Mouse (Mus musculus) neural tube, embryonic 15.5 days (tissue): ENCODE data around the gene Gal3st2. TPM values are rescaled to one million over a fixed set of nuclear protein-coding genes. Genes with fewer than 3 reads are reported as not detected.
"Not testable (repeated sequence)": the region's sequence is repeated elsewhere in the genome, so short reads cannot be mapped to it uniquely, and the experiment has no call there.

Experiments
- ATAC-seq: fragments of 200-750 bp; cut with Nextera tagmentation; 2 replicates; pipeline ENCODE4 v1.8.0; 2017; ENCODE audit warnings: mild to moderate bottlenecking, moderate TSS enrichment, moderate library complexity; ENCODE audit not compliant: low FRiP score
- H3K27ac ChIP-seq: fragments of 300-500 bp; sonication (generic); replicated peaks from 2 replicates; pipeline ENCODE4 v1.5.1; 2015; ENCODE audit warnings: mild to moderate bottlenecking, inconsistent platforms
- H3K27me3 ChIP-seq: fragments of 300-500 bp; sonication (generic); replicated peaks from 2 replicates; pipeline ENCODE4 v1.6.1; 2015; ENCODE audit warnings: inconsistent platforms
- H3K36me3 ChIP-seq: fragments of 300-500 bp; sonication (generic); 2 replicates; pipeline ENCODE4 v1.6.1; 2015; ENCODE audit warnings: inconsistent platforms
- H3K4me1 ChIP-seq: fragments of 300-500 bp; sonication (generic); 2 replicates; pipeline ENCODE4 v1.6.1; 2015; ENCODE audit warnings: inconsistent platforms
- H3K4me2 ChIP-seq: fragments of 300-500 bp; sonication (generic); 2 replicates; pipeline ENCODE4 v1.6.1; 2015; ENCODE audit warnings: inconsistent platforms, mild to moderate bottlenecking, moderate library complexity
- H3K4me3 ChIP-seq: fragments of 300-500 bp; sonication (generic); replicated peaks from 2 replicates; pipeline ENCODE4 v1.5.1; 2015; ENCODE audit warnings: mild to moderate bottlenecking, inconsistent platforms
- H3K9ac ChIP-seq: fragments of 300-500 bp; sonication (generic); replicated peaks from 2 replicates; pipeline ENCODE4 v1.6.1; 2015; ENCODE audit warnings: mild to moderate bottlenecking, inconsistent platforms
- H3K9me3 ChIP-seq: fragments of 300-500 bp; sonication (generic); replicated peaks from 2 replicates; pipeline ENCODE4 v1.6.1; 2016; ENCODE audit warnings: inconsistent platforms
- WGBS: fragments of 180-500 bp; shearing (Covaris S2); methylation state at CpG from one replicate; pipeline ENCODE4 v1.1.7; 2015; ENCODE audit warnings: mixed read lengths; 5-methylcytosine and 5-hydroxymethylcytosine counted together
- polyA plus RNA-seq: library from polyadenylated mRNA; unstranded; fragments of >200 nt; fragmentation: Nextera tagmentation; extraction: Ambion mirVana; gene quantifications from 2 replicates; pipeline ENCODE4 v1.2.1, GENCODE M21; 2015

Gal3st2 gene
- polyA plus RNA-seq, 1 experiment from 2014 or later, result not detected

GRCm38 (mm10) chr1:93881778-93882177 lies 20.7 kb downstream of the Gal3st2 start:
- not testable (repeated sequence) for ATAC-seq, H3K27ac ChIP-seq, H3K4me2 ChIP-seq, H3K9ac ChIP-seq, H3K36me3 ChIP-seq, H3K4me1 ChIP-seq, H3K4me3 ChIP-seq, H3K9me3 ChIP-seq, H3K27me3 ChIP-seq
- no CpG with 5 or more reads among the region's 11 CpGs for WGBS

- H3K4me3 ChIP-seq, H3K27ac ChIP-seq, H3K9ac ChIP-seq, H3K36me3 ChIP-seq, H3K4me2 ChIP-seq, H3K9me3 ChIP-seq, ATAC-seq, H3K27me3 ChIP-seq, H3K4me1 ChIP-seq: not testable (repeated sequence)
- 69% methylated on average over 1 of the region's 1 CpGs for WGBS
Measured at GRCm38 (mm10) chr1:93890936-93891335, 29.8 kb downstream of the Gal3st2 start.

- H3K9ac ChIP-seq, H3K4me2 ChIP-seq, H3K4me1 ChIP-seq, H3K27ac ChIP-seq, ATAC-seq, H3K36me3 ChIP-seq, H3K9me3 ChIP-seq, H3K4me3 ChIP-seq, H3K27me3 ChIP-seq: not testable (repeated sequence)
- no CpG with 5 or more reads among the region's 1 CpGs for WGBS
Measured at GRCm38 (mm10) chr1:93897395-93897794, 36.3 kb downstream of the Gal3st2 start.

- not testable (repeated sequence) for H3K9me3 ChIP-seq, H3K4me3 ChIP-seq, H3K4me2 ChIP-seq, ATAC-seq, H3K27me3 ChIP-seq, H3K27ac ChIP-seq, H3K36me3 ChIP-seq, H3K4me1 ChIP-seq, H3K9ac ChIP-seq
- 75% methylated on average over 4 of the region's 5 CpGs for WGBS
Measured at GRCm38 (mm10) chr1:93901291-93901690, 40.2 kb downstream of the Gal3st2 start.

GRCm38 (mm10) chr1:93906690-93907089 lies 45.6 kb downstream of the Gal3st2 start:
- H3K9ac ChIP-seq, H3K36me3 ChIP-seq, H3K27ac ChIP-seq, H3K4me2 ChIP-seq, H3K4me1 ChIP-seq, H3K27me3 ChIP-seq, H3K4me3 ChIP-seq, ATAC-seq, H3K9me3 ChIP-seq: not testable (repeated sequence)
- WGBS, result 86% methylated on average over 4 of the region's 5 CpGs

GRCm38 (mm10) chr1:93908977-93909586 lies 48.0 kb downstream of the Gal3st2 start:
- H3K27me3 ChIP-seq, H3K4me2 ChIP-seq, H3K36me3 ChIP-seq, ATAC-seq, H3K27ac ChIP-seq, H3K9ac ChIP-seq, H3K4me3 ChIP-seq, H3K9me3 ChIP-seq, H3K4me1 ChIP-seq: not testable (repeated sequence)
- no CpG with 5 or more reads among the region's 11 CpGs for WGBS

- H3K9ac ChIP-seq, H3K4me3 ChIP-seq, H3K4me2 ChIP-seq, H3K27me3 ChIP-seq, H3K36me3 ChIP-seq, H3K27ac ChIP-seq, H3K4me1 ChIP-seq, H3K9me3 ChIP-seq: not testable (repeated sequence)
- WGBS, result no CpG with 5 or more reads among the region's 2 CpGs
- peak; percentile 42; the same call in 1 of the 2 replicates for ATAC-seq
Measured at GRCm38 (mm10) chr1:93911877-93912276, 50.8 kb downstream of the Gal3st2 start.

- 83% methylated on average over 3 of the region's 3 CpGs for WGBS
Measured at GRCm38 (mm10) chr1:93917160-93917559, 56.1 kb downstream of the Gal3st2 start.

GRCm38 (mm10) chr1:93918011-93918410 lies 56.9 kb downstream of the Gal3st2 start, which contains the start of gene Gal3st2b:
Gal3st2b (plus strand) TSS chr1:93918311.
- H3K27me3 ChIP-seq, H3K4me2 ChIP-seq, H3K36me3 ChIP-seq, H3K9ac ChIP-seq, H3K4me3 ChIP-seq, H3K4me1 ChIP-seq, ATAC-seq, H3K9me3 ChIP-seq, H3K27ac ChIP-seq: not testable (repeated sequence)
- WGBS, result 88% methylated on average over 2 of the region's 2 CpGs

More at GRCm38 (mm10) chr1:93917160-93917559, 56.1 kb downstream of the Gal3st2 start:
- H3K4me3 ChIP-seq, H3K9ac ChIP-seq, H3K27me3 ChIP-seq, H3K4me1 ChIP-seq, H3K9me3 ChIP-seq, H3K36me3 ChIP-seq, H3K27ac ChIP-seq, ATAC-seq, H3K4me2 ChIP-seq: not testable (repeated sequence)

GRCm38 (mm10) chr1:93918775-93919174 lies 57.7 kb downstream of the Gal3st2 start:
- H3K4me1 ChIP-seq, H3K9me3 ChIP-seq, H3K4me2 ChIP-seq, ATAC-seq, H3K4me3 ChIP-seq, H3K27me3 ChIP-seq, H3K27ac ChIP-seq, H3K9ac ChIP-seq, H3K36me3 ChIP-seq: not testable (repeated sequence)
- 87% methylated on average over 1 of the region's 1 CpGs for WGBS

GRCm38 (mm10) chr1:93919321-93919720 lies 58.2 kb downstream of the Gal3st2 start:
- not testable (repeated sequence) for ATAC-seq, H3K4me1 ChIP-seq
- WGBS, result 81% methylated on average over 3 of the region's 3 CpGs

GRCm38 (mm10) chr1:93922609-93923008 lies 61.5 kb downstream of the Gal3st2 start:
- not testable (repeated sequence) for H3K9me3 ChIP-seq, H3K4me1 ChIP-seq, H3K27me3 ChIP-seq, H3K9ac ChIP-seq, ATAC-seq, H3K27ac ChIP-seq, H3K4me3 ChIP-seq, H3K4me2 ChIP-seq, H3K36me3 ChIP-seq
- WGBS, result 86% methylated on average over 3 of the region's 3 CpGs

More at GRCm38 (mm10) chr1:93919321-93919720, 58.2 kb downstream of the Gal3st2 start:
- not testable (repeated sequence) for H3K27ac ChIP-seq, H3K36me3 ChIP-seq, H3K9me3 ChIP-seq, H3K9ac ChIP-seq, H3K27me3 ChIP-seq, H3K4me3 ChIP-seq, H3K4me2 ChIP-seq

GRCm38 (mm10) chr1:93923098-93923497 lies 62.0 kb downstream of the Gal3st2 start:
- H3K4me3 ChIP-seq, H3K9me3 ChIP-seq, H3K4me1 ChIP-seq, H3K4me2 ChIP-seq, H3K9ac ChIP-seq, H3K27ac ChIP-seq, ATAC-seq, H3K36me3 ChIP-seq, H3K27me3 ChIP-seq: not testable (repeated sequence)
- 72% methylated on average over 2 of the region's 2 CpGs for WGBS
